Mouse (Mus musculus): ENCODE measurements at regions not wholly inside any gene's neighbourhood (a gene's known extent, or its start where the extent isn't known, plus 50 kb on each side); places are given as distances from the start of the nearest gene placed in this dataset.
A peak's percentile ranks its signal among the peaks of the same experiment; 100 is the strongest.

GRCm38 (mm10) chr15:37166744-37167143 lies 159.2 kb upstream of the Zfp706 start:
- no peak for DNase-seq (ENCODE audit: low spot score in 2 of 2)

- DNase-seq (ENCODE audit: low spot score in 2 of 2), result no peak
Observed at GRCm38 (mm10) chr15:37165887-37166507, 158.4 kb upstream of the Zfp706 start.

GRCm38 (mm10) chr15:37165216-37165615 lies 157.6 kb upstream of the Zfp706 start:
- no peak for DNase-seq (ENCODE audit: low spot score in 2 of 2)

- no peak for DNase-seq (ENCODE audit: low spot score in 2 of 2)
Observed at GRCm38 (mm10) chr15:37164191-37165135, 156.9 kb upstream of the Zfp706 start.

GRCm38 (mm10) chr15:37159956-37160355 lies 152.4 kb upstream of the Zfp706 start:
- DNase-seq (ENCODE audit: low spot score in 2 of 2), result no peak

GRCm38 (mm10) chr15:37159349-37159748 lies 151.8 kb upstream of the Zfp706 start:
- no peak for DNase-seq (ENCODE audit: low spot score in 2 of 2)

- DNase-seq (ENCODE audit: low spot score in 2 of 2), result no peak
Observed at GRCm38 (mm10) chr15:37157386-37157785, 149.8 kb upstream of the Zfp706 start.

- no peak for DNase-seq (ENCODE audit: low spot score in 2 of 2)
Observed at GRCm38 (mm10) chr15:37154934-37155333, 147.4 kb upstream of the Zfp706 start.

- DNase-seq (ENCODE audit: low spot score in 2 of 2), result no peak
Observed at GRCm38 (mm10) chr15:37153177-37153576, 145.6 kb upstream of the Zfp706 start.

GRCm38 (mm10) chr15:37135590-37136164 lies 128.1 kb upstream of the Zfp706 start:
- DNase-seq (ENCODE audit: low spot score in 2 of 2), result peak; percentile 44 to 47

- DNase-seq (ENCODE audit: low spot score in 2 of 2), result no peak
Observed at GRCm38 (mm10) chr15:37134913-37135589, 127.5 kb upstream of the Zfp706 start.

- DNase-seq (ENCODE audit: low spot score in 2 of 2), result no peak
Observed at GRCm38 (mm10) chr15:37134386-37134785, 126.8 kb upstream of the Zfp706 start.

- no peak for DNase-seq (ENCODE audit: low spot score in 2 of 2)
Observed at GRCm38 (mm10) chr15:37133916-37134315, 126.3 kb upstream of the Zfp706 start.

- no peak for DNase-seq (ENCODE audit: low spot score in 2 of 2)
Observed at GRCm38 (mm10) chr15:37127681-37128080, 120.1 kb upstream of the Zfp706 start.

- DNase-seq (ENCODE audit: low spot score in 2 of 2), result no peak
Observed at GRCm38 (mm10) chr15:37127170-37127569, 119.6 kb upstream of the Zfp706 start.

GRCm38 (mm10) chr15:37125823-37126222 lies 118.2 kb upstream of the Zfp706 start:
- no peak for DNase-seq (ENCODE audit: low spot score in 2 of 2)

- DNase-seq (ENCODE audit: low spot score in 2 of 2), result no peak
Observed at GRCm38 (mm10) chr15:37124951-37125350, 117.4 kb upstream of the Zfp706 start.

GRCm38 (mm10) chr15:37124299-37124698 lies 116.7 kb upstream of the Zfp706 start:
- no peak for DNase-seq (ENCODE audit: low spot score in 2 of 2)

GRCm38 (mm10) chr15:37120381-37120780 lies 112.8 kb upstream of the Zfp706 start:
- peak; percentile 30 to 56 for DNase-seq (ENCODE audit: low spot score in 2 of 2)

GRCm38 (mm10) chr15:37114119-37114518 lies 106.5 kb upstream of the Zfp706 start:
- peak; percentile 31 to 58 for DNase-seq (ENCODE audit: low spot score in 2 of 2)

GRCm38 (mm10) chr15:37110462-37110861 lies 102.9 kb upstream of the Zfp706 start:
- DNase-seq (ENCODE audit: low spot score in 2 of 2), result no peak

- no peak for DNase-seq (ENCODE audit: low spot score in 2 of 2)
Observed at GRCm38 (mm10) chr15:37102035-37102555, 94.5 kb upstream of the Zfp706 start.

Measured in natural killer cell, adult 2 months (primary cell).